16 mouse cellular contexts compared by ENCODE assay signal in the genomic region with DNA sequence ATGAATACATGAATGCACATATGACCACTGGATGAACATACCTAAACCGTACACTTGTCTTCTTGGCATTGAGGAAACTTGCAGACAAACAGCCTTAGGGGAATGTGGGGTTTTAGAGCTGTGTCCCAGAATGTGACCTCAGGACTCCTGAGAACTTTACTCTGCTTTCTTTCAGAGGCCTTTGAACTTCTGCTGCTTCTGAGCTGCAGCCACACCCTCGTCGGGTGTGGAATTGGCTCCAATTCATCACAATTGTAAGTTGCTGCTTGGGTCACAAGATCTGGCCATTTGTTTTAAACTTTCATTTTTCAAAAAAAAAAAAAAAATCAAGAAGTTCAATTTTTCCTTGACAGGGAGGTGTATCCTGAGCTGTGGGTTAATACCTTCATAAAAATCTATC. TPM values are rescaled to one million over a fixed set of nuclear protein-coding genes. Genes with fewer than 3 reads are reported as not detected.
DNase-seq lines count a peak whose midpoint lies in the region.
"Had no signal": no experiment of that assay in that cellular context is flagged by ENCODE, and none has a peak within 500 bp of the region (broad histone marks: within the 10 kb centered on the region; RNA-seq: fewer than 3 reads in every experiment).

No protein-coding gene starts in this region.

- DNase-seq in kidney, adult 9 months, result peak; percentile 43
- DNase-seq in kidney, adult 18-20 months, result no peak
- DNase-seq in ZHBTc4 (ENCODE audit: low read depth, low spot score), result peak; percentile 50
- DNase-seq in large intestine, adult 2 months (ENCODE audit: low read depth, low spot score), result peak; percentile 52
- DNase-seq in left cerebral cortex, postnatal 25 days (ENCODE audit: low spot score in 2 of 2), result no peak
- no peak for DNase-seq in ovary, postnatal 10 days (ENCODE audit: low spot score)
- no peak for DNase-seq in cerebellum, adult 8-10 months
- DNase-seq: adrenal gland, adult 8-10 months; adrenal gland, postnatal 14 days; adrenal gland, postnatal 36 days; B cell, adult 2 months; cerebellum, adult 11-12 months; cerebellum, adult 9-10 months; cerebellum, postnatal 10 days; cerebellum, postnatal 25 days; forebrain, postnatal 0 days had no signal

- 21% methylated on average over 3 of the region's 3 CpGs for WGBS in large intestine, adult 2 months

- intact Hi-C loops in left cerebral cortex, postnatal 25 days (cut with DNase I), result no loop called here

RNA-seq across cellular contexts. Expression of gene Npepl1, which starts 2.8 kb away (rescaled TPM):
- 69.5 and 85.8 TPM in 2 replicates for polyA plus RNA-seq in large intestine, adult 2 months (2012; rRNA removed)
- 10 to 100 TPM in 1 of 2 experiments, 1 to 10 TPM in 1; 9.9 to 10.8 TPM for total RNA-seq in left cerebral cortex, postnatal 25 days (2021)

RNA-seq across cellular contexts. Expression of gene Stx16, which starts 31.3 kb away (rescaled TPM):
- 14.4 and 28.7 TPM in 2 replicates for polyA plus RNA-seq in large intestine, adult 2 months (2012; rRNA removed)
- total RNA-seq in left cerebral cortex, postnatal 25 days (2021), result 10 to 100 TPM; 49.5 to 56.1 TPM

Comparison
In these comparisons a context has a peak if more than half of its experiments do, and no peak if none do; other contexts are left out.
1. DNase-seq: peak in kidney, adult 9 months (single experiment), ZHBTc4 (single experiment) and large intestine, adult 2 months (single experiment); none in kidney, adult 18-20 months (single experiment), left cerebral cortex, postnatal 25 days (0 of 2), ovary, postnatal 10 days (single experiment) and cerebellum, adult 8-10 months (single experiment).